Mouse (Mus musculus) lung, adult 2 months (tissue): ENCODE results near the gene Pkd1l2. TPM values are rescaled to one million over a fixed set of nuclear protein-coding genes. Genes with fewer than 3 reads are reported as not detected.

Experiments used
- DNase-seq: peaks from one replicate; pipeline ENCODE4 v3.0.0; 2022
- H3K4me1 ChIP-seq: fragments of 200-500 bp; 2 replicates; pipeline ENCODE4 v1.6.1; 2011; ENCODE audit warnings: low read length; ENCODE audit not compliant: control insufficient read depth, insufficient read depth
- H3K4me3 ChIP-seq: fragments of 200-500 bp; replicated peaks from 2 replicates; pipeline ENCODE3; 2011; ENCODE audit warnings: low read depth, mild to moderate bottlenecking, control low read depth, low read length; ENCODE audit errors: extremely low read depth
- CTCF ChIP-seq: fragments of 200-500 bp; IDR thresholded peaks from 2 replicates; pipeline ENCODE4 v1.5.1; 2011; ENCODE audit warnings: mild to moderate bottlenecking, low read length, control low read depth; ENCODE audit not compliant: insufficient read depth
- POLR2A ChIP-seq: fragments of 200-500 bp; IDR thresholded peaks from 2 replicates; pipeline ENCODE4 v1.6.1; 2011; ENCODE audit warnings: low read depth, mild to moderate bottlenecking, control low read depth, low read length, borderline replicate concordance; ENCODE audit errors: extremely low read depth
- WGBS: fragments of 180-500 bp; shearing (Covaris S2); methylation state at CpG from one replicate; pipeline ENCODE4 v1.1.7; 2018; 5-methylcytosine and 5-hydroxymethylcytosine counted together
- polyA plus RNA-seq: library from polyadenylated mRNA; depleted of rRNA; stranded (reverse); fragments of >200 nt; gene quantifications from 2 replicates; pipeline ENCODE4 v1.2.3, GENCODE M21; 2012

The Pkd1l2 gene
- polyA plus RNA-seq, 1 experiment: 0.06 TPM

DNA sequence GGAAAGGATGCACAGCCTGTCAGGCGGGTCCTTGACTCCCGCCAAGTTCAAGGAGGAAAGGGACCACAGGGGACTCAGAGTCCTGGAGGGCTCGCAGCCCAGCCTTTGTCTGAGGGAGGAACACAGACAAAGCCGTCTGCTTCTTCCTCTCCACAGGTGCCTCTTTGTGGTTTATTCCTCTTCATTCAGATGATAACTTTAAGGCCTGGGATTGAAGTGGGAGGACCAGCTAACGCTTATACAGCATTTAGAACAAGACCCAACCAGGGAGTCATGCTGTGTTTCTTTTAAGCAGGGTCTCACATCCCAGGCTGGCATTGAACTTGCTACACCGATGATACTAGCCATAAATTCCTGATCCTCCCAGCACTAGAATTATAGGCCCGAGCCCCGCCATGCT lies 65.2 kb downstream of the Pkd1l2 start:
- TF ChIP-seq CTCF (no peak), POLR2A (no peak)
- H3K4me1 ChIP-seq: no peaks in the 10 kb centered on the region
- WGBS: 68% methylated on average over 8 of the region's 8 CpGs
- no peak overlapping the region for H3K4me3 ChIP-seq
- no peak for DNase-seq

DNA sequence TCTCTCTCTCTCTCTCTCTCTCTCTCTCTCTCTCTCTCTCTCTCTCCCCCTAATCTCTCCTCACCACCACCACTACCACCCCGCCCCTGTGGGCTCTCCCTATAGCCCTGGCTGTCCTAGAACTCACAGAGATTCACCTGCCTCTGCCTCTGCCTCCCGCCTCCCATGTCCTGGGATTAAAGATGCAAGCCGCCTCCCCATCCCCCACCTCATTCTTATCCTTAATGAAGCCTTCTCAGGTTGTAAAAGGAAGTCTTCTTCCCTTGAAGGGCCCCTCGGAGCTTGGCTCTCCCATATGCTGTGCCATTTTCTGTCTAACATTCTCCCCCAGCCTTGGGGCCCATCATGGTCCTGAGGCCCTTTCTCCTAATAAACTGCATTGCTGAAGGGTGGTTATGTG lies 66.6 kb downstream of the Pkd1l2 start:
- H3K4me3 ChIP-seq: no peak overlapping the region
- WGBS: 65% methylated on average over 4 of the region's 4 CpGs
- TF ChIP-seq POLR2A (no peak), CTCF (no peak)

DNA sequence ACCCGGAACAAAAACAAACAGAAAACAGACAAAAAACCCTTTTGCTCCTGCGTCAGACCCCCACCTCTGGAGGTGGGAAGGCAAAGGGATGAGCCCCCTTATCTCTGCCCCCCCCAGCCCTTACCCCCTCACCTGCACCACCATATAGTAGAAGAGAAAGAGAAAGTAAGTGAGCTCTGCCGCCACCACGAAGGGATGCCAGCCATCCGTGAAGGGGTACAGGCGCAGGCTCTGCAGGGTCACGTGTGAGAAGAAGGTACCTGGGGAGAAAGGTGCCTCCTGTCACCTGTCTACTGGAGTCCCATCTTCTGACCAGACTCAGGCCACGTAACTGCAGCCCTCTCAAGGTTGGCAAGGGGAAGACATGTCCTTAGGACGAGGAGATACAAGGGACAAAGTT lies 70.9 kb downstream of the Pkd1l2 start:
- no peak overlapping the region for H3K4me3 ChIP-seq
- 83% methylated on average over 9 of the region's 9 CpGs for WGBS
- H3K4me1 ChIP-seq: no peaks in the 10 kb centered on the region
- no peak for DNase-seq
- TF ChIP-seq POLR2A (no peak), CTCF (no peak)

More for the DNA sequence above, 66.6 kb downstream of the Pkd1l2 start:
- DNase-seq: no peak
- H3K4me1 ChIP-seq: no peaks in the 10 kb centered on the region

DNA sequence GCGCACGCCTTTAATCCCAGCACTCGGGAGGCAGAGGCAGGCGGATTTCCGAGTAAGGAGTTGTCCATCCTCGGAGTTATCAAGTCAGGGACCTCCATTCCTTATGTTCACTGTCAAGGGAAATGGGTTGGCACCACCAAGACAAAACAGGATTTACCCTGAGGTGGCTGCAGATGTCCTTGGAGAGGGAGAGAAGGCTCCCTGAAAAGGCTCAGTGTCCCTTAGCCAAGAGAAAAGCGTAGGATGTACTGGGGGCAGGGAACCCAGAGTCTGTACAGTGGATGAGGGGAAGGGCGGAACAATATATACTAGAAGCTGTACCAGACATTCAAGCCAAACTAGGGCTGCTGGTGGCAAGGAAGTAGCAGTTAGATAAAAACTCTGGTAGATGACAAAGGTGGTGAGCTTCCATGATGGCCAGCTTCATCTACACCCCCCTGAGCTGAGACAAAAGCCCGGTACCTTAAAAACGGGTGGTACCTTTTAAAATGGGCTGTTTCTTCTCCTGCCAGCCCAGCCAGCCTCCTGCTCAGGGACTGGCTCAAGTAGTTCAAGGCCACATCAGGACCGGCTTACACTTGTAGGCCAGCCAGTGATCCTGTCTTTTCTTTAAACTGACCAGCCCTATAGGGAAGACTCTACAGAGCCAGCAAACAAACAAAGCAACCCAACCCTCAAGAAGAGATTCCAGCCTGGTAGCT lies 88.1 kb downstream of the Pkd1l2 start:
- WGBS: 57% methylated on average over 11 of the region's 11 CpGs
- no peak overlapping the region for H3K4me3 ChIP-seq
- DNase-seq: no peak
- H3K4me1 ChIP-seq: peaks cover 5% of the 10 kb centered on the region
- no peak for TF ChIP-seq POLR2A
- TF ChIP-seq CTCF: no peak

- peak; percentile 98 for DNase-seq
- peak within 1 kb of the TSS; percentile 86 for H3K4me3 ChIP-seq
- WGBS: under 1% methylated on average over 56 of the region's 56 CpGs
- TF ChIP-seq POLR2A: peak; percentile 78; the same call in 1 of the 2 replicates
- TF ChIP-seq CTCF: no peak
- peaks cover 5% of the 10 kb centered on the region for H3K4me1 ChIP-seq
Observed at GRCm38 (mm10) chr8:116993095-116993867, 89.0 kb downstream of the Pkd1l2 start, which contains the start of gene Gcsh. Gcsh (minus strand) TSS chr8:116993537.

DNA sequence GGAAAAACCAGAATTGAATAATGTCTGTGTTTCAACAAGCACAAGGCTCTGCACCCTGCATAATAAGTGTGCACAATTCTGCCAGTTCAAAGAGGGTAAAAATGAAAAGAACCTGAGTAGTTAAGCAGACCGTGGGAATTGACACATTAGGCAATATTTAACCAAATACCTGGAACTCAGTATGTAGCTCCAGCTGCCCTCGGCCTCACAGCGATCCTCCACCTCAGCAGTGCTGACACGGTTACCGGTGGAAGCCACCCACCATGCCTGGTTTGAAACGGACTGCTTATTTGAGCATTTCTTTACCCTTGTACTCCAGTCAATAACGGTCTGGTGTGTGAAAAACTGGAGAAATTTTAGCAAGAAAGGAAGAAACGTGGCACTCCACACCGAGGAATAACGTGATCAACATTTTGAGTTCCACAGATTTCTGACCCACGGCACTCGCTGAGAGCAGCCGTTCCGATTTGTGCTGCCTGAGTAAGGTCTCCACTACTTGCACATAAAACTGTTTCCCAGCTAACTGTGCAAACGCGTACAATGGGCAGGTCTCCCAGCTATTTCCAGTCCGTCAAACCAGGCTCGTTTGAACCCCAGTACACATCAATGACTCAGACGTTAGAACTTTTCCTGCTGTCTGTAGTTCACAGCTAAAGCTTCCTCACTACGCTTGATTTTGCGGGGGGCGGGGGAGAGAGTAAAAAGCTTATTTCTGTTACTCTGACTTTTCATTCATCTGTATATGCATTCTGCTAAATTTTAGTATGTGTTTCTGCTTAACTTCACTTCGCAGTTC lies 89.9 kb downstream of the Pkd1l2 start:
- 8% methylated on average over 23 of the region's 23 CpGs for WGBS
- Histone ChIP-seq H3K4me3 (peak overlapping the region; percentile 79), H3K4me1 (peaks cover 5% of the 10 kb centered on the region)
- no peak for DNase-seq
- TF ChIP-seq CTCF: no peak
- TF ChIP-seq POLR2A: no peak

DNA sequence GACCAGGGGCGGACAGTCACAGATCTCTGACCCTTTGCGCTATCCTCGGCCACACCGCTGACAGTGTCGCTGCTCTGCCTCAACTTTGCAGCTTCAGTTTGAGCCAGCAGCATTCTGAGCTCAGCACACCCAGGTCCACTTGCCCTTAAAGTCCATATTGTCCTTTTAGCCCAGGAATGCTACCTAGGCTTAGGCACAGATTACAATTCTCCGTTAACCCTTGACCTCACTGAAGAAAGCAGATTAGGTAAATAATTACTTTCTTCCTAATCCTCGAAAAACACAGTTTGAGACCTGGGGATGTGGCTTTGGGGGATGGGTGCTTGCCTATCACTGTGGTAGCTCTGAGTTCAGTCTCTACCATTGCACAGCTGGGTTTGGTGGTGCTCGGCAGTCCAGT lies 91.0 kb downstream of the Pkd1l2 start:
- H3K4me3 ChIP-seq: no peak overlapping the region
- TF ChIP-seq POLR2A (no peak), CTCF (no peak)

DNA sequence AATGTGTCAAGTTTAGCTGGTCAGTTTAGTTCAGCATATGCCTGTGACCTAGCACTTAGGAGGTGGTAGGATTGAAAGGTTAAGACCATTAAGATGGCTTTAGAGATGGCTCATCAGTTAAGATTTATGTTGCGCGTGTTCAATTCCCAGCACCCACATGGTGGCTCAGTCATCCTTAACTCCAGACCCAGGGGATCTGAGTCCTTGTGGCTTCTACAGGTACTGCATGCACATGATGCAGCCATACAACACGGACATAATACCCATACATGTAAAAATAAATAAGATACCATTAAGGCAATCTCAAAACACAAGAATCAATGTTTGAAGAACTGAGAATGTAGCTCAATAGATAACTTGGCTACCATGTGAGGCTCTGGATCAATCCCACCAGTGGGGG lies 92.4 kb downstream of the Pkd1l2 start:
- peaks cover 5% of the 10 kb centered on the region for H3K4me1 ChIP-seq
- TF ChIP-seq POLR2A (no peak), CTCF (no peak)
- H3K4me3 ChIP-seq: no peak overlapping the region
- DNase-seq: no peak
- WGBS: 98% methylated on average over 3 of the region's 3 CpGs

More for the DNA sequence above, 91.0 kb downstream of the Pkd1l2 start:
- no peak for DNase-seq
- H3K4me1 ChIP-seq: peaks cover 5% of the 10 kb centered on the region
- 91% methylated on average over 8 of the region's 8 CpGs for WGBS

GRCm38 (mm10) chr8:116980117-116980516 lies 102.1 kb downstream of the Pkd1l2 start:
- WGBS: 11% methylated on average over 4 of the region's 4 CpGs
- DNase-seq: peak; percentile 26
- Histone ChIP-seq H3K4me3 (no peak overlapping the region), H3K4me1 (no peaks in the 10 kb centered on the region)
- TF ChIP-seq POLR2A: no peak
- TF ChIP-seq CTCF: peak; percentile 14; the same call in 1 of the 2 replicates
